Mouse (Mus musculus) hindbrain, postnatal 0 days (tissue): ENCODE results near the gene Map4k5. TPM values are rescaled to one million over a fixed set of nuclear protein-coding genes. Genes with fewer than 3 reads are reported as not detected.

Experiments used
- ATAC-seq: fragments of 200-750 bp; cut with Nextera tagmentation; 2 replicates; pipeline ENCODE4 v1.8.0; 2017; ENCODE audit warnings: mild to moderate bottlenecking, moderate TSS enrichment, moderate library complexity
- DNase-seq: peaks from one replicate; pipeline ENCODE4 v3.0.0-alpha.2; 2015; ENCODE audit warnings: low spot score
- H3K27ac ChIP-seq: fragments of 300-500 bp; sonication (generic); 2 replicates; pipeline ENCODE4 v1.5.1; 2014; ENCODE audit warnings: mild to moderate bottlenecking
- H3K27me3 ChIP-seq: fragments of 300-500 bp; sonication (generic); 2 replicates; pipeline ENCODE4 v1.6.1; 2014; ENCODE audit warnings: low read length, mixed read lengths; ENCODE audit not compliant: insufficient read depth
- H3K36me3 ChIP-seq: fragments of 300-500 bp; sonication (generic); 2 replicates; pipeline ENCODE4 v1.6.1; 2014; ENCODE audit warnings: low read length, mixed read lengths; ENCODE audit not compliant: insufficient read depth
- H3K4me1 ChIP-seq: fragments of 300-500 bp; sonication (generic); 2 replicates; pipeline ENCODE4 v1.6.1; 2014; ENCODE audit warnings: antibody characterized with exemption, low read length, mixed read lengths; ENCODE audit not compliant: insufficient read depth
- H3K4me2 ChIP-seq: fragments of 300-500 bp; sonication (generic); 2 replicates; pipeline ENCODE4 v1.6.1; 2014; ENCODE audit warnings: low read depth, mild to moderate bottlenecking, low read length, moderate library complexity, mixed read lengths
- H3K4me3 ChIP-seq: fragments of 300-500 bp; sonication (generic); 2 replicates; pipeline ENCODE4 v1.5.1; 2014; ENCODE audit warnings: low read length
- H3K9ac ChIP-seq: fragments of 300-500 bp; sonication (generic); replicated peaks from 2 replicates; pipeline ENCODE4 v1.6.1; 2014; ENCODE audit warnings: mild to moderate bottlenecking, low read length, moderate library complexity, mixed read lengths
- H3K9me3 ChIP-seq: fragments of 300-500 bp; sonication (generic); 2 replicates; pipeline ENCODE4 v1.6.1; 2016; ENCODE audit warnings: low read length, mixed read lengths
- CTCF ChIP-seq: IDR thresholded peaks from 2 replicates; pipeline ENCODE4 v1.5.1; 2016; ENCODE audit warnings: antibody characterized with exemption, control low read depth, low read depth
- WGBS: fragments of 180-500 bp; shearing (Covaris S2); extraction: QIAGEN DNeasy Blood & Tissue Kit; methylation state at CpG from one replicate; pipeline ENCODE4 v1.1.7; 2014; 5-methylcytosine and 5-hydroxymethylcytosine counted together
- polyA plus RNA-seq: library from polyadenylated mRNA; unstranded; fragments of >200 nt; fragmentation: Nextera tagmentation; extraction: Ambion mirVana; gene quantifications from 2 replicates; pipeline ENCODE4 v1.2.1, GENCODE M21; 2015
- total RNA-seq: library from RNA; depleted of rRNA; stranded (reverse); fragments of >200 nt; gene quantifications from 2 replicates; pipeline ENCODE4 v1.2.3, GENCODE M21; 2014

Gene Map4k5
- total and polyA plus RNA-seq, 2 experiments from 2014 or later = 17.1 to 32.3 TPM

DNA sequence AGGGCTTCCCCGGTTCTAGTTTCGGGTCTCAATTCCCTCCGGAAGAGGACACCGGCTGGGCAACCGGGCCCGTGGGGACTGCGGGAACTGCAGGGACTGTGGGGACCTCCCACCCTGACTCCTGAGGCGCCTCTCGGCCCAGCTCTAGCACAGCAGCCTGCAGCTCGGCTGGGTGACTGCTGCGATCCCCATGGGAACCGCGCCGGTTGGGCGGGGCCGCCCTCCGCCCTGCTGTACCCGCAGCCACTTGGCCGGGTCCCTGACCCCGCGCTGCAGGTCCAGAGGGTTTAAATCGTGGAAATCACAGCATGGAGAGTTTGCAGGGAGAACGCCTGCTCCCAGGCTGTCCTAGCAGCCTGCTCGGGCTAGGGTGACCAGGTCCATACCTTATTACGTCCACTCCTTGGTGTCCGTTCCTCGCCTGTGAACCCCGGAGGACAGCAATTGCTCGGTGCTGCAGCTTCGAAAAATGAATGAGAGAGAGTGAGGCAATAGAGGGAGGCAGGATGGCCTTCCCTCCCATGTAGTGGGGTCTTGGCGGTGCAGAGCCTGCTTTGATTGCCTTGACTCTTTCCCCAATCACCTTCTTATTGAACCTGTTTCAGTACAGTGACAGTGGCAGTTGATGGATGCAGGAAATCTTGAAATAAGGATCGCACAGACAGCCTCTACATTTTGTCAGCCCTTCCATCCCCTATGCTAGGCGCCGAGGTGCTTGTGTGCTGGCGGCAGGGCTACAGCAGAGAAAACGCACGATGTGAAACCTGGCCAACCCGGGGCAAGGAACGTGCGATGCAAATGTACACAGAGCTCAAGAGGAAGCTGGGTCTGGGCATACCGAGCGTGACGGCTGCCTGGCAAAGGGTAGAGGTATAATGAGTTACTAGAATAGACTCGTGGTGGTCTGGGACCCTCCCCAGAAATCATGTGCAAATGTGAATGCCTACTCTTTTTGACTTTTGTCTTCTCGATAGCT lies 102.2 kb downstream of the Map4k5 start, which contains the start of gene Cdkl1:
Gene Cdkl1, minus strand, starts transcription at position 738 of the 976 bp plus-strand sequence.
- Histone ChIP-seq H3K36me3 (no peaks in the 10 kb centered on the region), H3K4me2 (peak within 1 kb of the TSS; percentile 99), H3K4me3 (peak within 1 kb of the TSS; percentile 59), H3K9me3 (no peaks in the 10 kb centered on the region), H3K27ac (peak within 1 kb of the TSS; percentile 80), H3K4me1 (0 out of 2 replicates have a peak, but pooled peaks cover 3% of the 10 kb centered on the region), H3K9ac (peak within 1 kb of the TSS; percentile 73), H3K27me3 (no peaks in the 10 kb centered on the region)
- DNase-seq (peak; percentile 70), ATAC-seq (peak; percentile 91)
- peak; percentile 10; the same call in 1 of the 2 replicates for TF ChIP-seq CTCF
- under 1% methylated on average over 43 of the region's 45 CpGs for WGBS

DNA sequence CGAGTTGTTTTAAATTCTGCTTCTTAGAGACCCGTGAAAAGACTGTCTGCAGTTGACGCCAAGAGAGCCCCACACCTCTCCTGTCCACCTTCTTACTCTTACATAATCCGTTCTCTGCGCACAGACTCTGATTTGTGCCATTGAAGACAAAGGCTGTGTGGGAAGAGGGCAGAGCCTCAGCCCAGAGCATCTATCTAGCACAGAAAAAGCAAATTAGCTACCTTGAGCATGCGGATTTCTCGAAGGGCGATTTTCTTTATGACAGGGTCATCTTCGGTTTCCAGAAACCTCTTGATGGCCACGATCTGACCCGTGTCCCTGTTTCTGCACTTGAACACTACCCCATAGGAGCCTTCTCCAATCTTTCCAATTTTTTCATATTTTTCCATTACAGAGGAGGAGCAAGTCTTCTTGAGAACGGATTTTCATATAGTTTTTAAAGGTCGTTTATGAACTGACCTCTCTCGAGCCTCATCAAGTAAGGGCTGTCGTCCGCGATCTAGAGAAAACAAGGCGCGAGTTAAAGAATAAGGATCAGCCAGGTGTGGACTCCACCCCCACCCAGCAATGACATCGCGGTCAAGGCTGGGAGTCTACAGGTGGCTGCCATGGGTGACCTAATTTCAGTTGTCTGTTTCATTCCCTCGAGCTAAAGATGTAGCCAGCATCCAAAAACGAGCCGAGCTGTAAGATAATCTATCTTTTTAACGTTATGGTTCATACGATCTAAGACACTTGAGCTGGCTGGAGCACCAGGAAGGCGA lies 103.1 kb downstream of the Map4k5 start:
- H3K27me3 ChIP-seq = no peaks in the 10 kb centered on the region
- DNase-seq = peak; percentile 33
- TF ChIP-seq CTCF = no peak
- 30% methylated on average over 27 of the region's 27 CpGs for whole genome bisulfite sequencing
- peak overlapping the region; percentile 73 for H3K9ac ChIP-seq
- H3K4me3 ChIP-seq = peak overlapping the region; percentile 59
- H3K4me1 ChIP-seq = 0 out of 2 replicates have a peak, but pooled peaks cover 3% of the 10 kb centered on the region
- H3K4me2 ChIP-seq = peak overlapping the region; percentile 99
- peak; percentile 46 for ATAC-seq
- H3K9me3 ChIP-seq = no peaks in the 10 kb centered on the region
- H3K27ac ChIP-seq = peak overlapping the region; percentile 80
- no peaks in the 10 kb centered on the region for H3K36me3 ChIP-seq

DNA sequence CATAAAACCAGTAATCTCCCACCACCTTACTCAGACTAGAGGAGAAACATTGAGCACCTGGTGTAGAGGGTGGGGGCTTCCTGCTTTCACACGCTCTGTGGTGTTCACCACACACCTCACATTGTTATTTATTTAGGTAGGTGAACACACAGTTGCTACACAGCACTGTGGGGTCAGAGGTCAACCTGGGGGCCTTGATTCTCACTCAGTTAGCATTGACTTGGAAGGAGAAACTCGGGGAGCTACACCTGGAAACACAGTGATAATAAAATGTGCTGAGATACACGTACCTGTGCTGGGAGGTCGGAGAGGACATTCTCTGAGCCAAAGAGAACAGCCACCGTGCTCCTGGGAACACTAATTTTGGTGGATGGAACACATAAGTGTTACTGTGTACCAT lies 104.6 kb downstream of the Map4k5 start:
- Histone ChIP-seq H3K9me3 (no peaks in the 10 kb centered on the region), H3K4me3 (no peak overlapping the region), H3K4me1 (0 out of 2 replicates have a peak, but pooled peaks cover 3% of the 10 kb centered on the region), H3K27me3 (no peaks in the 10 kb centered on the region), H3K27ac (no peak overlapping the region), H3K9ac (no peak overlapping the region), H3K36me3 (no peaks in the 10 kb centered on the region), H3K4me2 (peak overlapping the region; percentile 99)
- no peak for ATAC-seq
- no peak for TF ChIP-seq CTCF
- no peak for DNase-seq
- WGBS = 85% methylated on average over 5 of the region's 5 CpGs

DNA sequence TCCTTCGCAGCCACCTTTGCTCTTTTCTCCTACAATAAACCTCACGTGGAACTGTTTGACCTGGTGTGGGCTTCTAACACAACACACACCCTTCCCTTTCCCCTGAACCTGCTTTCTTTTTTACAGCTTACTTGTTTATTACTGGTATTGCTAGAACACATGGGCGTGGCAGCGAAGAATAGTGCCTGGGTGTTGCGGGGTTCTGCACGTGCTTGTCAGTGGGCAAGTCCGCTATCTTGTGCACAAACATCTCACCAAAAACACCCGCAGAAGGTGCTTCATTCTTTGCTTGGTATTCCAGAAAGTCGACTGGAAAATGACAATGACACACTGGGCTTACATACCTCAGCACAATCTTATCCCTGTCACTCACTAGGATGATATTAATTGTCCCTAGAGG lies 107.5 kb downstream of the Map4k5 start:
- H3K4me3 ChIP-seq = no peak overlapping the region
- H3K4me2 ChIP-seq = no peak overlapping the region
- no peak for TF ChIP-seq CTCF
- DNase-seq = no peak
- H3K9me3 ChIP-seq = no peaks in the 10 kb centered on the region
- H3K36me3 ChIP-seq = no peaks in the 10 kb centered on the region
- H3K27me3 ChIP-seq = no peaks in the 10 kb centered on the region
- no peaks in the 10 kb centered on the region for H3K4me1 ChIP-seq
- WGBS = 88% methylated on average over 9 of the region's 9 CpGs
- no peak overlapping the region for H3K9ac ChIP-seq
- no peak for ATAC-seq
- no peak overlapping the region for H3K27ac ChIP-seq

DNA sequence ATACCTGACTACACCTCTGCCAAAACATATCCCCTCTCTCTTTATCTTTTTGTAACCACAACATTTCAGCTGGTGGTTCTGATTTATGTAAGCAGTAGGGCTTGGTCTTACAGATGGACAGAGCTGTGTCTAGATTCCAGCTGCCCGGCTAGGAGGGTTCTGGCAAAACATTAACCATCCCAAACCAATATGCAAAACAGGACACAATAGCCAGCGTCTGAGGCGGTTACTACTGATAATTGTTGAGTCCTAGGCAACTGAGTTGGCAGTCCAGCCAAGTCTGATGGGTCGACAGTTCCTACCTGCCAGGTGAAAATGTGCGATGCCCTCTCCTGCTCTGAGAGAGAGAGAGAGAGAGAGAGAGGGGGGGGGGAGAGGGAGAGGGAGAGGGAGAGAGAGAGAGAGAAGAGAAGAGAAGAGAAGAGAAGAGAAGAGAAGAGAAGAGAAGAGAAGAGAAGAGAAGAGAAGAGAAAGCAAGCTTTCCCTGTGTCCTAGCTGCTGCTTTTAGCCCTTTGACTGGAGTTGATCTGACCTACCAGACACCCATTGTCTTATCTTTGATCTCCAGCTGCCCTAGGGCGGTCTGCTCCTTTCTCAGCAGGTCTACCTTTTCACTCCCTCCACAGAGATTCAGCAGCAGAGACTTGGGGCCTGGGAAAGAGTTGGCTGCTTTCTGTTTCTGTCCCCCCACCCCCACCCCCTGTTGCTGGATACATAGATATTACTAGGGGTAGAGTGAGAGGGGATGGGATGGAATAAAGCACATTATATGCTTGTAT lies 109.6 kb downstream of the Map4k5 start:
- no peak for TF ChIP-seq CTCF
- Histone ChIP-seq H3K27me3 (no peaks in the 10 kb centered on the region), H3K27ac (no peak overlapping the region), H3K9me3 (no peaks in the 10 kb centered on the region), H3K4me2 (no peak overlapping the region), H3K4me1 (no peaks in the 10 kb centered on the region), H3K4me3 (no peak overlapping the region), H3K9ac (no peak overlapping the region), H3K36me3 (no peaks in the 10 kb centered on the region)
- ATAC-seq (no peak), DNase-seq (no peak)
- 50% methylated on average over 6 of the region's 6 CpGs for WGBS
